ENCODE assay signal across 19 mouse cellular contexts in the genomic region with DNA sequence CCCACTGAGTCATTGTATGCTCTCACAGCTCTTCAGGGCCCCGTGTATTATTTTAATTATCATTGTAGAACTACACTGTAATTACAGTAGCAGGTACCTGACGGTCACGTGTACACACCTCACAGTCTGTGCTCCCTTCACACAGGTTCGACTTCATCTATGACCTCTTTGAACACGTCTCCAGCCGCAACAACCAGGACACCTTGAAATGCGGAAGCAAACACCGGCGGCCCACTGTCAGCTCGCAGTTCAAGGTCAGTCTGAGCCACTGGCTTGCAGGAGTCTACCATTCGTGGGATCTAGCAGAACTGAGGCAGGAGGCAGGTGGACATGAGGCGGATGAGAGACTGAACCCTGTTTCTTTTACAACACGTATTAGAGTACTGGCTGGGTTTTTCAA.
A peak's percentile ranks its signal among the peaks of the same experiment; 100 is the strongest.
DNase-seq lines count a peak whose midpoint lies in the region; ATAC-seq and TF ChIP-seq lines count a peak whose summit lies in the region.
"Had no signal": no experiment of that assay in that cellular context is flagged by ENCODE, and none has a peak within 500 bp of the region (broad histone marks: within the 10 kb centered on the region; RNA-seq: fewer than 3 reads in every experiment).

No protein-coding gene starts in this region.

- no peak overlapping the region for H3K9ac ChIP-seq in hindbrain, postnatal 0 days (replicated peaks; ENCODE audit: low read length)
- no peak overlapping the region for H3K9ac ChIP-seq in hindbrain, embryonic 16.5 days (ENCODE audit: low read depth, low read length)
- no peak overlapping the region for H3K9ac ChIP-seq in hindbrain, embryonic 13.5 days
- H3K9ac ChIP-seq: embryonic facial prominence, embryonic 12.5 days; forebrain, embryonic 13.5 days; forebrain, embryonic 15.5 days; forebrain, postnatal 0 days had no signal

- ATAC-seq in hindbrain, postnatal 0 days = 0 out of 2 replicates have a peak, but pooled peaks have one; percentile 5
- ATAC-seq in hindbrain, embryonic 16.5 days = no peak
- ATAC-seq in hindbrain, embryonic 13.5 days (ENCODE audit: low FRiP score) = no peak
- ATAC-seq: activated CD4-positive, CD25-positive, alpha-beta regulatory T cell, adult 4 months; forebrain, embryonic 13.5 days; forebrain, embryonic 15.5 days; forebrain, postnatal 0 days had no signal

- no peak overlapping the region for H3K27ac ChIP-seq in hindbrain, postnatal 0 days
- no peak overlapping the region for H3K27ac ChIP-seq in hindbrain, embryonic 16.5 days (ENCODE audit: low read depth, low read length)
- no peak overlapping the region for H3K27ac ChIP-seq in hindbrain, embryonic 13.5 days
- H3K27ac ChIP-seq: embryonic facial prominence, embryonic 10.5 days; embryonic facial prominence, embryonic 12.5 days; forebrain, embryonic 13.5 days; forebrain, embryonic 15.5 days had no signal

- no peaks in the 10 kb centered on the region for H3K9me3 ChIP-seq in hindbrain, postnatal 0 days (ENCODE audit: low read length)
- no peaks in the 10 kb centered on the region for H3K9me3 ChIP-seq in hindbrain, embryonic 16.5 days (ENCODE audit: control insufficient read depth, low read length)
- no peaks in the 10 kb centered on the region for H3K9me3 ChIP-seq in hindbrain, embryonic 13.5 days
- H3K9me3 ChIP-seq: embryonic facial prominence, embryonic 10.5 days; embryonic facial prominence, embryonic 12.5 days; forebrain, embryonic 13.5 days; forebrain, embryonic 15.5 days had no signal

- no peaks in the 10 kb centered on the region for H3K4me1 ChIP-seq in hindbrain, postnatal 0 days (ENCODE audit: insufficient read depth, low read length)
- no peaks in the 10 kb centered on the region for H3K4me1 ChIP-seq in hindbrain, embryonic 16.5 days (ENCODE audit: control insufficient read depth, insufficient read depth, low read depth, low read length)
- no peaks in the 10 kb centered on the region for H3K4me1 ChIP-seq in hindbrain, embryonic 13.5 days (replicated peaks)
- H3K4me1 ChIP-seq: forebrain, embryonic 13.5 days; forebrain, embryonic 15.5 days had no signal

- no peak overlapping the region for H3K4me2 ChIP-seq in hindbrain, postnatal 0 days (ENCODE audit: low read depth, low read length)
- no peak overlapping the region for H3K4me2 ChIP-seq in hindbrain, embryonic 16.5 days (ENCODE audit: low read length)
- H3K4me2 ChIP-seq in hindbrain, embryonic 13.5 days = no peak overlapping the region
- H3K4me2 ChIP-seq: embryonic facial prominence, embryonic 12.5 days; forebrain, embryonic 13.5 days; forebrain, embryonic 15.5 days had no signal

- DNase-seq in hindbrain, postnatal 0 days (ENCODE audit: low spot score) = no peak
- DNase-seq in ES-CJ7 (ENCODE audit: low read depth, low spot score) = peak; percentile 66
- no peak for DNase-seq in spleen, postnatal 10 days (ENCODE audit: low spot score in 2 of 2)
- DNase-seq: adrenal gland, adult 8-10 months; adrenal gland, postnatal 14 days; adrenal gland, postnatal 36 days; cerebellum, adult 11-12 months; cerebellum, adult 2 months; cerebellum, adult 9-10 months; cerebellum, postnatal 10 days; cerebellum, postnatal 25 days; forebrain, postnatal 0 days had no signal

- H3K27me3 ChIP-seq in hindbrain, postnatal 0 days (ENCODE audit: insufficient read depth, low read length) = no peaks in the 10 kb centered on the region
- H3K27me3 ChIP-seq in hindbrain, embryonic 16.5 days (replicated peaks; ENCODE audit: control insufficient read depth, insufficient read depth, low read length) = no peaks in the 10 kb centered on the region
- no peaks in the 10 kb centered on the region for H3K27me3 ChIP-seq in hindbrain, embryonic 13.5 days
- H3K27me3 ChIP-seq: embryonic facial prominence, embryonic 12.5 days; forebrain, embryonic 13.5 days; forebrain, embryonic 15.5 days had no signal

- TF ChIP-seq CTCF in hindbrain, postnatal 0 days (IDR thresholded peaks at IDR 0.05; ENCODE audit: low read depth) = no peak

- H3K36me3 ChIP-seq in hindbrain, postnatal 0 days (ENCODE audit: insufficient read depth, low read length) = 0 out of 2 replicates have a peak, but pooled peaks cover 6% of the 10 kb centered on the region
- peaks cover 3% of the 10 kb centered on the region; the same call in 1 of the 2 replicates for H3K36me3 ChIP-seq in hindbrain, embryonic 16.5 days (ENCODE audit: control insufficient read depth, insufficient read depth, low read length)
- peaks cover 8% of the 10 kb centered on the region; the same call in 1 of the 2 replicates for H3K36me3 ChIP-seq in hindbrain, embryonic 13.5 days
- H3K36me3 ChIP-seq: forebrain, embryonic 15.5 days had no signal

- H3K4me3 ChIP-seq in hindbrain, postnatal 0 days (ENCODE audit: low read length) = no peak overlapping the region
- no peak overlapping the region for H3K4me3 ChIP-seq in hindbrain, embryonic 16.5 days (ENCODE audit: low read length)
- no peak overlapping the region for H3K4me3 ChIP-seq in hindbrain, embryonic 13.5 days
- H3K4me3 ChIP-seq: embryonic facial prominence, embryonic 10.5 days; embryonic facial prominence, embryonic 12.5 days; forebrain, embryonic 13.5 days; forebrain, embryonic 15.5 days had no signal

- 91% methylated on average over 13 of the region's 13 CpGs for WGBS in hindbrain, postnatal 0 days
- 90% methylated on average over 13 of the region's 13 CpGs for WGBS in hindbrain, embryonic 16.5 days
- WGBS in hindbrain, embryonic 13.5 days = 94% methylated on average over 13 of the region's 13 CpGs
